Mouse (Mus musculus): ENCODE measurements around the gene Gm17416. TPM values are rescaled to one million over a fixed set of nuclear protein-coding genes. Genes with fewer than 3 reads are reported as not detected.

Gene Gm17416
- polyA plus RNA-seq (2015; fragmentation: Nextera tagmentation; extraction: Ambion mirVana): not detected in 2 replicates

DNA sequence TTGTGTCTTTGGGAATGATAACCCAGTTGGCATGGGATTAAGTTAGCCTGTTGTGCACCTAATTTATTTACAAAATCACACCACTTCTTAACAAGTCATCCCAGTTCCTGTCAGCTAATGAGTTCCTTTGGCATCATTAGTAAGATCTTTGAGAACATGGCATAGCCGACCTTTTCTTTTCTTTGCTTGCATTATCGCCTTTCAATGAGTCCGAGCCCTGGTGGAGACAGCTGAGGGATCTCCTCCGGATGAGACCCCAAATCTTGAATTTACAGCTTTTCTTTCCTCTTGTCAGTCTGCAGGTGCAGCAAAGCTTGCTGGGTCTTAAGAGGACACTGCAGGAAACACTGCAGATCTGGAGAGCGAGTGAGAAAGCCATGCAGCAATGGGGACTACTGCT lies at the start of gene Gm17416:
Gene Gm17416, plus strand, starts transcription at position 301 of the 400 bp plus-strand sequence.
- no peak within 1 kb of the TSS for H3K9ac ChIP-seq (ENCODE audit: low read depth, low read length)
- no peaks in the 10 kb centered on the region for H3K36me3 ChIP-seq (ENCODE audit: control insufficient read depth, insufficient read depth, low read length)
- no peaks in the 10 kb centered on the region for H3K4me1 ChIP-seq (ENCODE audit: control insufficient read depth, insufficient read depth, low read depth, low read length)
- WGBS: 87% methylated on average over 5 of the region's 5 CpGs
- no peak within 1 kb of the TSS for H3K4me3 ChIP-seq (ENCODE audit: low read length)
- H3K9me3 ChIP-seq (ENCODE audit: control insufficient read depth, low read length): no peaks in the 10 kb centered on the region
- ATAC-seq: no peak
- no peak within 1 kb of the TSS for H3K27ac ChIP-seq (ENCODE audit: low read depth, low read length)
- H3K27me3 ChIP-seq (replicated peaks; ENCODE audit: control insufficient read depth, insufficient read depth, low read length): no peaks in the 10 kb centered on the region
- no peak within 1 kb of the TSS for H3K4me2 ChIP-seq (ENCODE audit: low read length)

DNA sequence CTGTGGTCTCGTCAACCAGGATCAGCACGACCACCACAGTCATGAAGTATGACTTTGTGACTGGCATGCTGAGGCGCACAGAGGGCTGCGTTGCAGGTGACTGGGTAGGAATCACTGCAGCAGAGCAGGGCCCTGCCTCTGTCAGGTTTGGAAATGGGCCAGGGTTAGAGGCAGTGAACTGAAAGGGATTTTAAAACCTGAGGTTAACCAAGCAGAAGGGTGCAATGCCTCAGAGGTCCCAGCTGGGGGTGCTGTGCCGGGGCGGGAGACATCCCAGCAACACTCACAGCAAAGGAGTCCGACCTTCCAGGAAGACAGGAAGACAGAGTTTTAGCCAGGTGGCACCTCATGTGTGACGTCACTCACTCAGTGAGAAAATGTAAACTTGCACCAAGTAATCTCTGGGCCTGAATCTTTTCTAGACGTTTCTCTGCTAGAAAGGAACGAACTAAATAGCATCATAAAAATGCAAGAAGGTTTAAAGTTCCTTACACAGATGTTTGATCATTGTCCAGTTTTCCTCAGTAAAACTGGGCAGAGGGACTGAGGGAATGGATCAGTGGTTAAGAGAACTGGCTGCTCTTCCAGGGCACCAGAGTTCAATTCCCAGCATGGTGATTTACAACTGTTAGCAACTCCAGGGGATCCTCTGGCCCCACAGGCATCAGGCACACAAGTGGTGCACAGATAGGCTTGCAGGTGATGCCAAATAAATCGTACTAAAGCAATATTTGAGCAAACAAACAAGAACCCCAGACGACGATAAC lies 29.0 kb upstream of the Gm17416 start, which contains the start of gene Defb29:
Gene Defb29, minus strand, starts transcription at position 155 of the 767 bp plus-strand sequence.
- no peak within 1 kb of the TSS for H3K4me2 ChIP-seq (ENCODE audit: low read length)
- H3K27ac ChIP-seq (ENCODE audit: low read depth, low read length): no peak within 1 kb of the TSS
- H3K4me1 ChIP-seq (ENCODE audit: control insufficient read depth, insufficient read depth, low read depth, low read length): no peaks in the 10 kb centered on the region
- no peak within 1 kb of the TSS for H3K4me3 ChIP-seq (ENCODE audit: low read length)
- no peak for ATAC-seq
- H3K9ac ChIP-seq (ENCODE audit: low read depth, low read length): no peak within 1 kb of the TSS
- no peaks in the 10 kb centered on the region for H3K36me3 ChIP-seq (ENCODE audit: control insufficient read depth, insufficient read depth, low read length)
- 51% methylated on average over 13 of the region's 13 CpGs for WGBS
- no peaks in the 10 kb centered on the region for H3K9me3 ChIP-seq (ENCODE audit: control insufficient read depth, low read length)
- no peaks in the 10 kb centered on the region for H3K27me3 ChIP-seq (replicated peaks; ENCODE audit: control insufficient read depth, insufficient read depth, low read length)

DNA sequence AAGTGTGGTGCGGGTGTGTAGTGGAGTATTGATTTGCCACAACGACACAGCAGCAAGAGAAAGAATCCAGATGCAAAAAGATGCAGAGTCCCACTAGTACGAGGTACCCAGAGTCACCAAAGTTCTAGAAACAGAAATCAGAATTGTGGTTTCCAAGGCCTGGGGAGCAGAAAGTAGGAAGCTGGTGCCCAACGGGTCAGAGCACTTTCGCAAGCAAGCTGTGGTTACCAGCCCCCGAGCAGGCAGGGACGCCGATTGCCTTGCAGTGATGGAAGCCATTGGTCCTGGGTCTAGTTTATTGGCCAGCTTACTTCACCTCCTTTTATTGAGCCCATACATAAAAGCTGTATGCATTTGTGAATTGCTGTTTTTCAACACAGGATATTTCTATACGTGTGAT lies 27.2 kb upstream of the Gm17416 start:
- Histone ChIP-seq H3K36me3 (ENCODE audit: control insufficient read depth, insufficient read depth, low read length) (no peaks in the 10 kb centered on the region), H3K4me2 (ENCODE audit: low read length) (no peak overlapping the region), H3K27ac (ENCODE audit: low read depth, low read length) (no peak overlapping the region), H3K4me1 (ENCODE audit: control insufficient read depth, insufficient read depth, low read depth, low read length) (no peaks in the 10 kb centered on the region), H3K4me3 (ENCODE audit: low read length) (no peak overlapping the region), H3K9me3 (ENCODE audit: control insufficient read depth, low read length) (no peaks in the 10 kb centered on the region), H3K9ac (ENCODE audit: low read depth, low read length) (no peak overlapping the region), H3K27me3 (replicated peaks; ENCODE audit: control insufficient read depth, insufficient read depth, low read length) (no peaks in the 10 kb centered on the region)
- 88% methylated on average over 9 of the region's 9 CpGs for WGBS
- no peak for ATAC-seq

DNA sequence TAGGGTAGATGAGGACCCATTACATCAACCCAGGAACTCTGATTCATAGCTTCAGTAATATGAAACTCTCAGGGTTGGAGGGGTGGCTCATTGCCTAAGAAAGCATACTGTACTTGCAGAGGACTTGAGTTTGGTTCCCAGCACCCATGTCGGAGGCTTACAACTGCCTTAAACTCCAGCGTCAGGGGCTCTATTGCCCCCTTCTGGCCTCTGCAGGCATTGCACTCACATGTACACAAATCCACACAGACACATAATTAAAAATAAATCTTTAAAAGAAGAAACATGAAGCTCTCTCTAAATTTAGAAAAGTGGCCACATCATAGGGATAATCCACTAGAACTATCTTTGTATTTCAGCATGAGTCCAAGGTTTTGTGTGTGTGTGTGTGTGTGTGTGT lies 26.2 kb upstream of the Gm17416 start:
- H3K9me3 ChIP-seq (ENCODE audit: control insufficient read depth, low read length): no peaks in the 10 kb centered on the region
- no peak overlapping the region for H3K4me3 ChIP-seq (ENCODE audit: low read length)
- H3K27me3 ChIP-seq (replicated peaks; ENCODE audit: control insufficient read depth, insufficient read depth, low read length): no peaks in the 10 kb centered on the region

DNA sequence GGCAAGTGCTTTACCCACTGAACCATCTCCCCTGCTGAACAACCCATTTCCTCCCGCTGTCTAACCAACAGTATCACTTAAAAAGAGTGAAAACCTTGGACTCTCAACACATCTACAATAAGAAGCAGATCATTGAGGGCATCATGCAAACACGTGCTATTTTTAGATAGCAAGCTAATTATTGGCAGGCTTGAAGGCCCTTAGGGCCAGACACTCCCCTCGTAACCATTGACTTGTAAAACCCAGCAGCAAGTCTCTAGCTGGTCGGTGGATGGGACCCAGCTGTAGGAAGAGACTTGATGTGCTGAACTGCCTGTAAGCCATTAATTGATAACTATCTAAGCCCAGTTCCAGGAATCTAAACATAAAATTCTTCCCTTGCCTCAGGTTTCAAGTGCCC lies 25.7 kb upstream of the Gm17416 start:
- Histone ChIP-seq H3K36me3 (ENCODE audit: control insufficient read depth, insufficient read depth, low read length) (no peaks in the 10 kb centered on the region), H3K9ac (ENCODE audit: low read depth, low read length) (no peak overlapping the region), H3K27ac (ENCODE audit: low read depth, low read length) (no peak overlapping the region), H3K4me3 (ENCODE audit: low read length) (no peak overlapping the region), H3K4me2 (ENCODE audit: low read length) (no peak overlapping the region), H3K27me3 (replicated peaks; ENCODE audit: control insufficient read depth, insufficient read depth, low read length) (no peaks in the 10 kb centered on the region), H3K4me1 (ENCODE audit: control insufficient read depth, insufficient read depth, low read depth, low read length) (no peaks in the 10 kb centered on the region), H3K9me3 (ENCODE audit: control insufficient read depth, low read length) (no peaks in the 10 kb centered on the region)
- no peak for ATAC-seq
- WGBS: 85% methylated on average over 4 of the region's 4 CpGs

More for the DNA sequence above, 26.2 kb upstream of the Gm17416 start:
- Histone ChIP-seq H3K4me2 (ENCODE audit: low read length) (no peak overlapping the region), H3K9ac (ENCODE audit: low read depth, low read length) (no peak overlapping the region), H3K27ac (ENCODE audit: low read depth, low read length) (no peak overlapping the region), H3K4me1 (ENCODE audit: control insufficient read depth, insufficient read depth, low read depth, low read length) (no peaks in the 10 kb centered on the region), H3K36me3 (ENCODE audit: control insufficient read depth, insufficient read depth, low read length) (no peaks in the 10 kb centered on the region)
- no peak for ATAC-seq
- 80% methylated on average over 2 of the region's 2 CpGs for WGBS

DNA sequence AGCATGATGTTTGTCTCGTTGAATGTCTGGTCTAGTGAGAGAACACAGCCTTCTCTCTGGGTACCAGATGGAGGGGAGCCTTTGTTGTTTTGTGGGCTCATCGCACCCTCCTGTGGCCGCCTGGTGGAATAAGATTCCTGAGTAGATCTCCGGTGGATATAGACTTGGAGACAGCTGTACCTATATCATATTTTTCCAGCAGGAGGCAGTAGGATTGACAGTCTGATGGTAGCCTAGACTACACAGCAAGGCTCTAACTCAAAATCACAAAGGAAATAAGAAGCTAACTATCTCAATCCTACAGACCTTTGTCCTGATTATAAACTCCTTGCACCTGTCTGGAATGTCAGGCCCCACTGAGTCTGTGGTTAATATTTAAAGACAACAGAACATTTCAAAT lies 24.4 kb upstream of the Gm17416 start:
- H3K36me3 ChIP-seq (ENCODE audit: control insufficient read depth, insufficient read depth, low read length): no peaks in the 10 kb centered on the region
- H3K9me3 ChIP-seq (ENCODE audit: control insufficient read depth, low read length): no peaks in the 10 kb centered on the region
- H3K9ac ChIP-seq (ENCODE audit: low read depth, low read length): no peak overlapping the region
- no peaks in the 10 kb centered on the region for H3K27me3 ChIP-seq (replicated peaks; ENCODE audit: control insufficient read depth, insufficient read depth, low read length)
- 16% methylated on average over 4 of the region's 4 CpGs for WGBS
- H3K27ac ChIP-seq (ENCODE audit: low read depth, low read length): no peak overlapping the region
- no peak overlapping the region for H3K4me3 ChIP-seq (ENCODE audit: low read length)
- H3K4me2 ChIP-seq (ENCODE audit: low read length): no peak overlapping the region
- ATAC-seq: 0 out of 2 replicates have a peak, but pooled peaks have one; percentile 50
- no peaks in the 10 kb centered on the region for H3K4me1 ChIP-seq (ENCODE audit: control insufficient read depth, insufficient read depth, low read depth, low read length)

DNA sequence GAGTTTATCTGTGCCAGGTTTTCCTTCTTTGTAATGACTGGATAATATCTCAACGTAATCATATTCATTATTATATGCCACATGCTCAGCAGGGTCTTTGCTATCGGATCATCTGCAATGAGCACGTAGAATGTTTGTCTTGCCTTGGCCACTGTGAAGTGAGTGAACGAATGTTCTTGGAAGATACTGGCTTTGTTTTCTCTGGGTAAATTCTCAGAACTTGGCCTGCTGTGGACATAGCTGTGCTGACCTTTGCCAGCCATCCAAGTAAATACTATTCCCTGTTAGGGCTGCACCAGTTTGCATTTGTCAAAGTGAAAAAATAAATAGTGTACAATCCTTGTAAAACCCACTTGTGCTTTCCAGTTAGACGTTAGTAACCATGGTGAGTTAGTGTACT lies 21.0 kb upstream of the Gm17416 start:
- H3K36me3 ChIP-seq (ENCODE audit: control insufficient read depth, insufficient read depth, low read length): no peaks in the 10 kb centered on the region
- no peak overlapping the region for H3K4me3 ChIP-seq (ENCODE audit: low read length)
- H3K4me1 ChIP-seq (ENCODE audit: control insufficient read depth, insufficient read depth, low read depth, low read length): no peaks in the 10 kb centered on the region
- no peak overlapping the region for H3K4me2 ChIP-seq (ENCODE audit: low read length)
- no peak overlapping the region for H3K27ac ChIP-seq (ENCODE audit: low read depth, low read length)
- no peaks in the 10 kb centered on the region for H3K27me3 ChIP-seq (replicated peaks; ENCODE audit: control insufficient read depth, insufficient read depth, low read length)
- WGBS: 77% methylated on average over 5 of the region's 5 CpGs
- H3K9ac ChIP-seq (ENCODE audit: low read depth, low read length): no peak overlapping the region
- no peak for ATAC-seq
- H3K9me3 ChIP-seq (ENCODE audit: control insufficient read depth, low read length): no peaks in the 10 kb centered on the region

DNA sequence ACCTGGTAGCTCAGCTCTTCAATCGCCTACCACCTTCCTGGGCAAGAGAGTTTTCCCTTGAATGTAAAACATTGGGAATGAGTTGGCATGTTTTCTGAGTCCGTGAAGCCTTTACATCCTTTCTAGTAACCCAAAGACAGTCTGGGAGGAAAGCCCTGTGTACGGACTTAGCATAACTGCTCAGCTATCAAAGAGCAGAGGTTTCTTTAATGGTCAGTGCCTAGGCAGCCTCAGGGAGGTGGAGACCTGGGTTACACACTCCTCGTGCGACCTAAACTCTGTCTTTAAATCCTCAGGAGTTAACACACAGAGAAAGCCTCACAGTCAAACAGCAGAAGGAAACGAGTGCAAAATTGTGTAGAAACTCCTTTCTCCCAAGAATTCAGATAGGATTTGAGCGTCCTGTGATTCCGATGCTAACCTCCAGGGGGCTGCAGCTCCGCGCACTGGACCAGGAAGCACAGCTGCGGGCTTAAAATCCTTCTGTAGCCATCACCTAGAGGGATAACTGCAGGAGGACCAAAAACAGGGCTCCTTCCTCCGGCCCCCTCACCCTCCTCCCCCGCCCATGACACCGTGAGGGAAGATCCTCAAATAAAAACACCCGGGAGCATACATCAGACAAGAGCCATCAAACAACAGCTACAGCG lies 15.2 kb upstream of the Gm17416 start:
- Histone ChIP-seq H3K27ac (ENCODE audit: low read depth, low read length) (no peak overlapping the region), H3K4me3 (ENCODE audit: low read length) (no peak overlapping the region), H3K27me3 (replicated peaks; ENCODE audit: control insufficient read depth, insufficient read depth, low read length) (no peaks in the 10 kb centered on the region), H3K36me3 (ENCODE audit: control insufficient read depth, insufficient read depth, low read length) (no peaks in the 10 kb centered on the region), H3K4me1 (ENCODE audit: control insufficient read depth, insufficient read depth, low read depth, low read length) (peaks cover 5% of the 10 kb centered on the region; the same call in 1 of the 2 replicates), H3K9me3 (ENCODE audit: control insufficient read depth, low read length) (no peaks in the 10 kb centered on the region), H3K4me2 (ENCODE audit: low read length) (peak overlapping the region; percentile 48), H3K9ac (ENCODE audit: low read depth, low read length) (peak overlapping the region; percentile 49; the same call in 1 of the 2 replicates)
- 12% methylated on average over 16 of the region's 16 CpGs for WGBS
- no peak for ATAC-seq

DNA sequence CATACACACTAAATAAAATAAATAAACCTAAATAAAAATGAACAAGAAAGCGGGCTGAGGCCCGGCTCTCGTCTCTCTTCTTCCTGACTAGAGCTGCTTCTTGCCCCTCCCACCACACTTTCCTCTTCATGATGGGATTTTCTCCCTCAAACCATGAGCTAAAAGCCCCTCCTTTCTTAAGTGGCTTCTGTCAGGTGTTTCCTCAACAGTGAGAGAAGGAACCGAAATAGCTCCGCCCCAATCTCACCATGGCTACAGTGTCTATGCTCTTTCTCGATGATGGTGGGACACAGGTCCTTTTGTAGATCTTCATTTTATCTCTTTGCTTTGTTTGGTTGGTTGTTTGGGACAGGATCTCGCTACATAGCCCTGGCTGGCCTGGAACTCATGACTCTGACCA lies 12.5 kb upstream of the Gm17416 start:
- no peaks in the 10 kb centered on the region for H3K27me3 ChIP-seq (replicated peaks; ENCODE audit: control insufficient read depth, insufficient read depth, low read length)
- peaks cover 5% of the 10 kb centered on the region; the same call in 1 of the 2 replicates for H3K4me1 ChIP-seq (ENCODE audit: control insufficient read depth, insufficient read depth, low read depth, low read length)
- 91% methylated on average over 7 of the region's 7 CpGs for WGBS
- no peaks in the 10 kb centered on the region for H3K36me3 ChIP-seq (ENCODE audit: control insufficient read depth, insufficient read depth, low read length)
- no peak overlapping the region for H3K4me2 ChIP-seq (ENCODE audit: low read length)
- ATAC-seq: no peak
- no peak overlapping the region for H3K4me3 ChIP-seq (ENCODE audit: low read length)
- H3K27ac ChIP-seq (ENCODE audit: low read depth, low read length): no peak overlapping the region
- H3K9me3 ChIP-seq (ENCODE audit: control insufficient read depth, low read length): no peaks in the 10 kb centered on the region
- no peak overlapping the region for H3K9ac ChIP-seq (ENCODE audit: low read depth, low read length)

Measured in hindbrain, embryonic 16.5 days (tissue).